Mouse (Mus musculus): ENCODE results near the gene Acsm3.

DNA sequence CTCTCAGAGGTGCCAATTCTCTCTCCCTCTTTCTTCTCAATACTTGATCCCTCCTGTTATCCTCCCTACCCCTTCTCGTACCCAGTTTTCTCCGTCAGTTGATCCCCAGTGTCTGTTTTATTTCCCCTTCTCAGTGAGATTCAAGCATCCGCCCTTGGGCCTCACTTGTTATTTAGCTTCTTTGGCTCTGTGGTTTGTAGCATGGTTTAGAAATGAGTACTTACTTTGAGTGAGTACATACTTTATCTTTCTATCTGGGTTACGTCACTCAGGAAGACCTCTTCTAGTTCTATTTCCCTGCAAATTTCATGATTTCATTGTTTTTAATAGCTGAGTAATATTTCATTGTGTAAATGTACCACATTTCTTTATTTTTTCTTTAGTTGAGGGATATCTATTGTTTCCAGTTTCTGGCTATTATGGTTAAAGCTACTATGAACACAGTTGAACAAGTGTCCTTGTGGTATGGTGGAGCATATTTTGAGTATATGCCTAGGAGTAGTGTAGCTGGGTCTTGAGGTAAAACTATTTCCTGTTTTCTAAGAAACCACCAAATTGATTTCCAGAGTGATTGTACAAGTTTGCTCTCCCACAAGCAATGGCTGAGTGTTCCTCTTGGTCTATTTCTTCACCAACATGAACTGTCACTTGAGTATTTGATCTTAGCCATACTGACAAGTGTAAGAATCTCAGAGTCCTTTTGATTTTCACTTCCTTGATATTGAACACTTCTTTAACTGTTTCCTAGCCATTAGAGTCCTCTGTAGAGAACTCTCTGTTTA is 75.5 kb downstream of the Acsm3 start:
- TF ChIP-seq CTCF (IDR thresholded peaks at IDR 0.05; ENCODE audit: low read depth, low read length) (no peak), EP300 (IDR thresholded peaks at IDR 0.05; ENCODE audit: insufficient read depth, low read depth, low read length) (no peak), POLR2A (IDR thresholded peaks at IDR 0.05; ENCODE audit: insufficient read depth, low read length) (no peak)

Measured in ES-Bruce4 (cell line).